Mouse (Mus musculus) kidney, adult 2 months (tissue): Measurements from ENCODE around the gene Rtbdn. TPM values are rescaled to one million over a fixed set of nuclear protein-coding genes. Genes with fewer than 3 reads are reported as not detected.

ENCODE experiments used
- DNase-seq: peaks from one replicate; pipeline ENCODE4 v3.0.0; 2021
- H3K27ac ChIP-seq: fragments of 200-500 bp; 2 replicates; pipeline ENCODE4 v1.5.1; 2012; ENCODE audit warnings: low read depth, low read length, control low read depth, inconsistent platforms; ENCODE audit not compliant: insufficient read depth
- H3K27me3 ChIP-seq: fragments of 200-500 bp; replicated peaks from 2 replicates; pipeline ENCODE4 v1.6.1; 2012; ENCODE audit warnings: mild to moderate bottlenecking, moderate library complexity, low read length, inconsistent platforms; ENCODE audit not compliant: control insufficient read depth, insufficient read depth
- H3K36me3 ChIP-seq: fragments of 200-500 bp; 2 replicates; pipeline ENCODE4 v1.6.1; 2012; ENCODE audit warnings: mild to moderate bottlenecking, moderate library complexity, low read length, inconsistent platforms; ENCODE audit not compliant: control insufficient read depth, insufficient read depth
- H3K4me1 ChIP-seq: fragments of 200-500 bp; 2 replicates; pipeline ENCODE4 v1.6.1; 2011; ENCODE audit warnings: low read length; ENCODE audit not compliant: control insufficient read depth, insufficient read depth
- H3K4me3 ChIP-seq: fragments of 200-500 bp; 2 replicates; pipeline ENCODE4 v1.5.1; 2011; ENCODE audit warnings: mild to moderate bottlenecking, low read depth, low read length, control low read depth; ENCODE audit not compliant: insufficient read depth
- CTCF ChIP-seq: fragments of 200-500 bp; conservative IDR thresholded peaks from 2 replicates; pipeline ENCODE4 v1.5.1; 2011; ENCODE audit warnings: low read depth, mild to moderate bottlenecking, control low read depth, low read length, moderate library complexity, mixed read lengths; ENCODE audit not compliant: insufficient read depth, insufficient read length
- POLR2A ChIP-seq: fragments of 200-500 bp; IDR thresholded peaks from one replicate; pipeline ENCODE4 v1.6.1; 2011; ENCODE audit warnings: low read depth, low read length, control low read depth
- whole genome bisulfite sequencing: fragments of 180-500 bp; shearing (Covaris S2); methylation state at CpG from one replicate; pipeline ENCODE4 v1.1.7; 2018; 5-methylcytosine and 5-hydroxymethylcytosine counted together
- polyA plus RNA-seq: library from polyadenylated mRNA; depleted of rRNA; stranded (reverse); fragments of >200 nt; gene quantifications from 2 replicates; pipeline ENCODE4 v1.2.3, GENCODE M21; 2012

Rtbdn gene
- polyA plus RNA-seq, 1 experiment: not detected

DNA sequence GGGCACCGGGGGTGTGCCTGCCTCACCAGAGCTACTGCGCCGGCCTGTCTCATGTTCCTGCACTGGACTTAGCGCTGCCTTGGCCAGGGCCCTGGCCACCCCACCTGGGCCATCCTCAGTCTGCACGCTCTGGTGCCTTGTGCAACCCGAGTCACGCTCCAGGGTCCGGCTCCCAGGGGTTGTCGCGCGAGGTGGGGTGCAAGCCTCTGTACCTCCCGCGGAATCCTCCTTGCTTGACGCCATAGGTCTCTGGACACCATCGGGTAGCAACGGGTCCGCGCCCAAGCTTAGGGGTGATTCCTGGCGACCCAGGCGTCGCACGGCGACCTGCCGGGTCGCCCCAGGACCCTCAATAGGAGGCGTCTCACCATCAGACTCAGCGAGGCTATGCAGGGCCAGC lies 34.4 kb upstream of the Rtbdn start:
- Histone ChIP-seq H3K27me3 (no peaks in the 10 kb centered on the region), H3K27ac (no peak overlapping the region), H3K4me1 (no peaks in the 10 kb centered on the region; the same call in 1 of the 2 replicates), H3K4me3 (no peak overlapping the region), H3K36me3 (no peaks in the 10 kb centered on the region)
- no peak for TF ChIP-seq POLR2A
- no peak for TF ChIP-seq CTCF
- DNase-seq: no peak
- WGBS: 30% methylated on average over 27 of the region's 27 CpGs

DNA sequence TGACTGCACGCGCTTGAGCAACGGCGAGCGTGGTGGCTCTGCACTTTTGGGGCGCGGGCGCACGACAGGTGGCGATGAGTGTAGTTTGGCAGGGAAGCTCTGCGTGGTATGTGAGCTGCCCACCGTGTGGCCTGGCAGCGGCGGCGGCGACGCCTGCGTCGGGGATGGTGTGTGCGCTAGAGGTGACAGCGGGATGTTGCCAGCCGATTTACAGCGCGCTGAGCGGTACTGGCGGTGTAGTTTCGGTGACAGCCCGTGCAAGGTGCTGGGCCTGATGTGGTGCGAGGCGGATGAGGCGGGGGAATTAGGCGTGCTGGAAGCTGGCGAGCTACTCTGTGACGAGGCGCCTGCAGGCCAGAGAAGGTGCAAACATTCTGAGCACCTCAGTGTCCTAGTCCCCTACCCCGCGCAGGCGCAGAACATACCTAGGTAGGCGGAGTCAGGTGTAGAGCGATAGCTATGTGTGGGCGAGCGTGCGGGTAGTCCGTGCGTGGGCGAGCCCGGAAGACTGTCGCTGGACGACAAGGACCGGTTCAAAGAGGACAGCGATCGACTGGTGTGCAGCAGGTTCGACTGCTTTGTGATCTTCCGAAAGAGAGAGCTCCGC lies 33.8 kb upstream of the Rtbdn start:
- TF ChIP-seq POLR2A: no peak
- TF ChIP-seq CTCF: no peak
- Histone ChIP-seq H3K4me1 (no peaks in the 10 kb centered on the region; the same call in 1 of the 2 replicates), H3K4me3 (peak overlapping the region; percentile 42), H3K27ac (no peak overlapping the region), H3K27me3 (no peaks in the 10 kb centered on the region), H3K36me3 (no peaks in the 10 kb centered on the region)
- peak; percentile 84 for DNase-seq
- WGBS: 2% methylated on average over 55 of the region's 55 CpGs

DNA sequence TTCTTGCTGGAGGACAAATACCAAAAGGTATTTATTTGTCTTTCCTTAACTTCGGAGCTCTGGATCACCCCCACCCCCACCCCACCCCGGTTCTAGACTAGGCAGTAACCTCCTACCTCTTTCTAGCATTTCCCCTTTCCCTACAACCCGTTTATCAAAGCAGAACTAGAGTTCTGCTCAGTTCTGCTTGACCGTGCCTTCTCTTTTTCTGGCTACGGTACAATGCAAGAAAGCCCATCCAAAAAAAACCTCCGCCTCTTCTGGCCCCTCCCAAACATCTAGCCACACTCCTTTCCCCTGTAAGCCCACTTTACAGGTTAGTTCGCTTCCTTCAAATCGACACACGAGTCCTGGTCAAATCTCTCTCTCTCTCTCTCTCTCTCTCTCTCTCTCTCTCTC lies 33.3 kb upstream of the Rtbdn start:
- Histone ChIP-seq H3K27me3 (no peaks in the 10 kb centered on the region), H3K4me3 (peak overlapping the region; percentile 42), H3K4me1 (no peaks in the 10 kb centered on the region), H3K27ac (no peak overlapping the region), H3K36me3 (no peaks in the 10 kb centered on the region)
- WGBS: 9% methylated on average over 9 of the region's 9 CpGs
- no peak for TF ChIP-seq CTCF
- no peak for TF ChIP-seq POLR2A
- DNase-seq: no peak

DNA sequence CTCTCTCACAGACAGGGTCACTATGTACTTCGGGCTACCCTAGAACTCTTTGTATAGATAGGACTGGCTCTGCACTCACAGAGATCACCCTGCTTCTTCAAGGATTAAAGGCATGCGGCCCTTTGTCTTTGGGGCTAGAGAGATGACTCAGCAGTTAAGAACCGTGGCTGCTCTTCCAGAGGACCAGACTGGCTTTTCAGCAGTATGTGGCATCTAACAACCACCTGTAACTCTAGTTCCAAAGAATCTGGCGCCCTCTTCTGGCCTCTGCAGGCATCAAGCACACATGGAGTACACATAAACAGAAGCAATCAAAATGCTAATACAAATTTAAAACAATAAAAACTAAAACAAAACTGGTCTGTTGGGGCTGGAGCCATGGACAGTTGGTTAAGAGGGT lies 32.8 kb upstream of the Rtbdn start:
- no peaks in the 10 kb centered on the region for H3K4me1 ChIP-seq
- H3K36me3 ChIP-seq: no peaks in the 10 kb centered on the region
- no peak overlapping the region for H3K4me3 ChIP-seq
- peak; percentile 36 for DNase-seq
- no peak overlapping the region for H3K27ac ChIP-seq
- H3K27me3 ChIP-seq: no peaks in the 10 kb centered on the region
- whole genome bisulfite sequencing: 32% methylated on average over 4 of the region's 4 CpGs
- no peak for TF ChIP-seq POLR2A
- peak; percentile 47 for TF ChIP-seq CTCF

DNA sequence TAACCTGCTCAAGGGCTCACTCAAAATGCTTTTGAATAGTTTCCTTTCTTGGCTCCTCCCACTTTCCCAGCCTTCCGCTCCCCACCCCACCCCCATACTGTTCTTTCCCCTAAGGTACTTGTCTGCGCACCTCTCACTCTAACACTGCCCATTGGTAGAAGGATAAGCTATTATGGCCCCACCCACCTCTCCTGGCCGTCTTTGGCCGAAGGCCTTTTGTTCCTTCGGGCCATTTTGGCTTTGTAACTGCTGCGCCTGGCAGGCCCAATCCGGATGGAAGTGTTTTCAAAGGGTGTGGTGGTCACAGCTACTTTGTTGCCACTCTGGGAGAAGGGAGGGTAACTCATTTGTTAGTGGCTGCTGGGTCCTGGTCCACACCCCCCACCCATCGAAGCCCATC lies 31.5 kb upstream of the Rtbdn start:
- 81% methylated on average over 8 of the region's 8 CpGs for WGBS
- H3K27ac ChIP-seq: no peak overlapping the region
- H3K4me1 ChIP-seq: no peaks in the 10 kb centered on the region
- no peak for DNase-seq
- TF ChIP-seq CTCF: no peak
- TF ChIP-seq POLR2A: no peak
- H3K36me3 ChIP-seq: no peaks in the 10 kb centered on the region
- H3K27me3 ChIP-seq: no peaks in the 10 kb centered on the region
- no peak overlapping the region for H3K4me3 ChIP-seq

DNA sequence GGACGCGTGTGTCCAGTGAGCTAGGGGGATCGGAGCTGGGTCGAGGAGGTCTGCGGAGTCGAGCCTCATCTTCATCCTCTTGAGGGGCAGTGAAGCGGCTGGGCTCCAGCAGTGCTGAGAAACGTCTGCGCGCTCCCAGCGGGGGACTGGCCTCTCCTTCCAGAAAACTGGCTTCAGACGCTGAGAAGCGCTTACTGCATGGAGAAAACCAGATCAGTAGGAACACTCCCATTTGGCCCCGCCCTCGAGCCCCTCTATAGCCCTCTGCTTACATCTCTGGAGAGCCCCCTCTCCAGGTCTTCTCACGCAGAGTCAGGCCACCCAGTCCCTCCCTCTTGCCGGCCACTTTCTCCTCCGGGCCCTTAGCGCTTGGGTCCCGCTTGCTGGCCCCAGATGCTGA lies 29.0 kb upstream of the Rtbdn start:
- Histone ChIP-seq H3K4me1 (no peaks in the 10 kb centered on the region), H3K4me3 (no peak overlapping the region), H3K27me3 (no peaks in the 10 kb centered on the region), H3K27ac (no peak overlapping the region), H3K36me3 (no peaks in the 10 kb centered on the region)
- TF ChIP-seq CTCF (no peak), POLR2A (no peak)
- 31% methylated on average over 20 of the region's 20 CpGs for WGBS
- no peak for DNase-seq

DNA sequence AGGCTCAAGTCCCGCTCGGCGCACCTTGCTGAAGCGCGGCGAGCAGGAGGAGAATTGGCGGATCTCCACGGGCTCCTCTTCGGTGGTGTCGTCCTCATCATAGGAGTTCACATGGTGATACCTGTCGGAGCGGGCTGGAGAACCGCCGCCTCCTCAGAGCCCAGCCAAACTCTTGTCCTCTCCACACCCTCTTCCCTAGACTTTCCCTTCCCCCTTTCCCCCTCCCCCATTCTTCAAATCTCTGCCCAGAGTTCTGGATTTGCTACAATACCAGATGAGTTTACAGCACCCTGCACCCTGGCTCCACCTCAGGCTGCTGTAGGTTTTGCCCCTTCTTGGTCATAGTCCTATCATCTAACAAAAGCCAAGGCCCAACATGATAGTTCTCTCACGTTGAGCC lies 28.1 kb upstream of the Rtbdn start:
- Histone ChIP-seq H3K36me3 (no peaks in the 10 kb centered on the region), H3K27ac (no peak overlapping the region), H3K27me3 (no peaks in the 10 kb centered on the region), H3K4me1 (no peaks in the 10 kb centered on the region), H3K4me3 (no peak overlapping the region)
- no peak for DNase-seq
- TF ChIP-seq CTCF (no peak), POLR2A (no peak)
- 95% methylated on average over 15 of the region's 15 CpGs for WGBS
